Mouse (Mus musculus): ENCODE results near the gene Foxp2. TPM values are rescaled to one million over a fixed set of nuclear protein-coding genes. Genes with fewer than 3 reads are reported as not detected.

Gene Foxp2
- polyA plus RNA-seq, 1 experiment from 2014 or later, result 14.8 TPM

DNA sequence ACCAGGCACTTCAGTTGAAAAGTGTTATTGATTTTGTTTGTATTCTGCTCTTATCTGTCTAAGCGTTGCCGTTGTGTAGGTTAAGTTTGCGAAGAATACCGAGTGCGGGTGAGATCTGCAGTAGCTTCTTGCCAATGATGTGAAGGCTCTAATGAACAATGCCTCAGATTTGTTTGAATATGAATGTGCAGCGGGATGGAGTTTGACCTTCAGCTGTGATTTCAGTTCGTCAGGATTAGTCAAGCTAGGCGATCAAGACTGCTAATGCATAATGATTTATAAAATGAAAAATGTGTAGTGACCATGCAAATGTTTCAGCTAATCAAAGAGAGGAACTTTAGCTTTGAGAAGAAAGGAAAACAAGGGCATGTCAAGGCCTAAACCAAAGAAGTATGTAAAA is 469.1 kb downstream of the Foxp2 start:
- 72% methylated on average over 8 of the region's 8 CpGs for WGBS (ENCODE audit: insufficient replicate concordance)
- H3K4me3 ChIP-seq (ENCODE audit: low read depth, low read length), result no peak overlapping the region
- no peaks in the 10 kb centered on the region for H3K27me3 ChIP-seq (ENCODE audit: control insufficient read depth, insufficient read depth, low read length)
- no peak overlapping the region for H3K9ac ChIP-seq (ENCODE audit: low read depth, low read length)
- H3K9me3 ChIP-seq (replicated peaks; ENCODE audit: control insufficient read depth, low read length), result no peaks in the 10 kb centered on the region
- H3K4me2 ChIP-seq, result no peak overlapping the region
- no peak for ATAC-seq (replicated peaks; ENCODE audit: insufficient number of reproducible peaks, low FRiP score, low TSS enrichment)
- H3K36me3 ChIP-seq (ENCODE audit: control insufficient read depth, insufficient read depth, low read length), result no peaks in the 10 kb centered on the region
- no peaks in the 10 kb centered on the region for H3K4me1 ChIP-seq (ENCODE audit: control insufficient read depth, insufficient read depth, low read length)
- H3K27ac ChIP-seq (ENCODE audit: low read depth, low read length), result no peak overlapping the region

DNA sequence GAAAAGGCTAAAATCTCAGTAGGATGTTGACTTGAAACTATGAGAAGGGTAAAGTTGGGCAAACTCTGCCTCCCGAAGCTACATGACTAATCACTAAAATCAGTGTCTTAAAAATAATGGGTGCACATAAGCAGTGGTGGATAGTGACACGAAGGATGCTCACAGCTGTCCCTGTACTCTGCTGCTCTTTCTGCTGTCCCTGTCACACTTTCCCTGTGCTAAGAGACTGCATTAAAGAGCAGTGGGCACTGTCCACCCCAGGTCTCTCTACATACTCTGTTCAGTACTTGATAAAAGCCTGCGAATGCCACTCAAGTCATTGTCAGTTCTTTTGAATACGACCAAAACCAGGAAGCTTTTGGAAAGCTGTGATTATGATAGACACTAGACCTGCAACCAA is 469.7 kb downstream of the Foxp2 start:
- Histone ChIP-seq H3K4me2 (no peak overlapping the region), H3K4me3 (ENCODE audit: low read depth, low read length) (no peak overlapping the region), H3K27me3 (ENCODE audit: control insufficient read depth, insufficient read depth, low read length) (no peaks in the 10 kb centered on the region), H3K9ac (ENCODE audit: low read depth, low read length) (no peak overlapping the region), H3K27ac (ENCODE audit: low read depth, low read length) (no peak overlapping the region), H3K4me1 (ENCODE audit: control insufficient read depth, insufficient read depth, low read length) (no peaks in the 10 kb centered on the region), H3K9me3 (replicated peaks; ENCODE audit: control insufficient read depth, low read length) (no peaks in the 10 kb centered on the region), H3K36me3 (ENCODE audit: control insufficient read depth, insufficient read depth, low read length) (no peaks in the 10 kb centered on the region)
- WGBS (ENCODE audit: insufficient replicate concordance), result 73% methylated on average over 4 of the region's 4 CpGs
- ATAC-seq (replicated peaks; ENCODE audit: insufficient number of reproducible peaks, low FRiP score, low TSS enrichment), result no peak

GRCm38 (mm10) chr6:15373621-15374020 is 472.5 kb downstream of the Foxp2 start:
- WGBS (ENCODE audit: insufficient replicate concordance), result 79% methylated on average over 3 of the region's 3 CpGs
- H3K9ac ChIP-seq (ENCODE audit: low read depth, low read length), result no peak overlapping the region

DNA sequence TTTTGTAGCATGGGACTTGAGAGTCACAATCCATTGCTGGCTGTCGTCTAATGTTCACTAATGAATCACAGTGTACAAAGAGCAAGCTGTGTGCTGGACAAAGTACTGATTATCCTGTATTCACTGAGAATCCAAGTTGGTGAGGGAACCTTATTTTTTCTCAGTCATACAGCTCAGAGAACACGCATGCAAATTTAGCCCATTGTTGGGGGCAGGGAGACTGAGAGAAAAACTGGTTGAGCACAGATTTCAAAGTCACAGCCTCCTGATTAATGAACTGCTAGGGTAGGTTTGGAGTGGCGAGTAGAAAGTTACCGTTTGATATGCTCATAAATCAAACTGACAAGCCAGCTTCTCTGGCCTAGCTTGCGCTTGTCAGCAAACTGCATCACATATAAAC is 477.1 kb downstream of the Foxp2 start:
- H3K4me2 ChIP-seq, result no peak overlapping the region
- no peaks in the 10 kb centered on the region for H3K9me3 ChIP-seq (replicated peaks; ENCODE audit: control insufficient read depth, low read length)
- WGBS (ENCODE audit: insufficient replicate concordance), result 55% methylated on average over 5 of the region's 5 CpGs
- no peaks in the 10 kb centered on the region for H3K4me1 ChIP-seq (ENCODE audit: control insufficient read depth, insufficient read depth, low read length)
- no peak overlapping the region for H3K9ac ChIP-seq (ENCODE audit: low read depth, low read length)
- no peak for ATAC-seq (replicated peaks; ENCODE audit: insufficient number of reproducible peaks, low FRiP score, low TSS enrichment)
- no peak overlapping the region for H3K27ac ChIP-seq (ENCODE audit: low read depth, low read length)
- H3K4me3 ChIP-seq (ENCODE audit: low read depth, low read length), result no peak overlapping the region
- H3K36me3 ChIP-seq (ENCODE audit: control insufficient read depth, insufficient read depth, low read length), result no peaks in the 10 kb centered on the region
- H3K27me3 ChIP-seq (ENCODE audit: control insufficient read depth, insufficient read depth, low read length), result no peaks in the 10 kb centered on the region

More at GRCm38 (mm10) chr6:15373621-15374020, 472.5 kb downstream of the Foxp2 start:
- Histone ChIP-seq H3K27ac (ENCODE audit: low read depth, low read length) (no peak overlapping the region), H3K36me3 (ENCODE audit: control insufficient read depth, insufficient read depth, low read length) (no peaks in the 10 kb centered on the region), H3K4me2 (no peak overlapping the region), H3K27me3 (ENCODE audit: control insufficient read depth, insufficient read depth, low read length) (no peaks in the 10 kb centered on the region), H3K9me3 (replicated peaks; ENCODE audit: control insufficient read depth, low read length) (no peaks in the 10 kb centered on the region), H3K4me3 (ENCODE audit: low read depth, low read length) (no peak overlapping the region), H3K4me1 (ENCODE audit: control insufficient read depth, insufficient read depth, low read length) (no peaks in the 10 kb centered on the region)
- ATAC-seq (replicated peaks; ENCODE audit: insufficient number of reproducible peaks, low FRiP score, low TSS enrichment), result no peak

- Histone ChIP-seq H3K9ac (ENCODE audit: low read depth, low read length) (no peak overlapping the region), H3K9me3 (replicated peaks; ENCODE audit: control insufficient read depth, low read length) (no peaks in the 10 kb centered on the region), H3K27ac (ENCODE audit: low read depth, low read length) (no peak overlapping the region), H3K4me1 (ENCODE audit: control insufficient read depth, insufficient read depth, low read length) (no peaks in the 10 kb centered on the region), H3K27me3 (ENCODE audit: control insufficient read depth, insufficient read depth, low read length) (no peaks in the 10 kb centered on the region), H3K4me3 (ENCODE audit: low read depth, low read length) (no peak overlapping the region), H3K36me3 (ENCODE audit: control insufficient read depth, insufficient read depth, low read length) (no peaks in the 10 kb centered on the region), H3K4me2 (no peak overlapping the region)
- ATAC-seq (replicated peaks; ENCODE audit: insufficient number of reproducible peaks, low FRiP score, low TSS enrichment), result no peak
- WGBS (ENCODE audit: insufficient replicate concordance), result 76% methylated on average over 6 of the region's 6 CpGs
These were observed 495.3 kb downstream of the Foxp2 start for GRCm38 (mm10) chr6:15396462-15396861.

DNA sequence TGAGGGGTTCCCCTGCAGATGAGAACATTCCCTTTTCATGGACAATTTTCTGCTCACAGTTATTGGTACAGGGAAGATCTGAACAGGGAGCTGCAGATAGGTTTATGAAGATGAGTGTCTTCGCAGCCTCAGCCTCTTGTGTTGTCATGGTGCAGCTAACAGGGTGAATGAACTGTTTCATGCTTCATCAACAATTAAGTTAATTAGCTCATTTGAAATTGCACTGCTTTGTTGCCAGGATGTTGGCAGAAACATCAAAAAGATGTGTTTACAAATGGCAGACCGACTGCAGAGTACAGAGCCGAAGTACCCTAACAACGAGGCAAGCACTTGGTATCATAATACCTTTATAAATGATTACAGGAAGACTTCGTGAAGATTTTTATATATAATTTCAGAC is 496.3 kb downstream of the Foxp2 start:
- Histone ChIP-seq H3K27me3 (ENCODE audit: control insufficient read depth, insufficient read depth, low read length) (no peaks in the 10 kb centered on the region), H3K4me3 (ENCODE audit: low read depth, low read length) (no peak overlapping the region), H3K4me2 (no peak overlapping the region), H3K36me3 (ENCODE audit: control insufficient read depth, insufficient read depth, low read length) (no peaks in the 10 kb centered on the region), H3K9me3 (replicated peaks; ENCODE audit: control insufficient read depth, low read length) (no peaks in the 10 kb centered on the region), H3K27ac (ENCODE audit: low read depth, low read length) (no peak overlapping the region), H3K4me1 (ENCODE audit: control insufficient read depth, insufficient read depth, low read length) (no peaks in the 10 kb centered on the region), H3K9ac (ENCODE audit: low read depth, low read length) (no peak overlapping the region)
- WGBS (ENCODE audit: insufficient replicate concordance), result 80% methylated on average over 5 of the region's 5 CpGs
- no peak for ATAC-seq (replicated peaks; ENCODE audit: insufficient number of reproducible peaks, low FRiP score, low TSS enrichment)

DNA sequence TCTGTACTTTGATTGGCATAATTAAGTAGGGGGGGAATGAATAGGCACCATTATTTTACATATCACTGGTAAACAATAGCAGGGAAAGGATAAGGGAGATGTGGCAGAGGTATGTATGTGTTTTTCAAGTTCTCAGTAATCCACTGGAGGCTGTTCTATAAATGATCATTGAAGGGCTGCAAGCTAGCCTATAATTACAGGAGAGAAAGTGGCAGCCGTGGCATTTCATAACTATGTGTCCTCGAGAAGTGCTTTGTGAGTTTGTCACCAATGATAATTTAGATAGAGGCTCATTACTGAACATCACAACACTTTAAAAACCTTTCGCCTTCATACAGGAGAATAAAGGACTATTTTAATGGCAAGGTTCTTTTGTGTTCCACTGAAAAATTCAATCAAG is 500.0 kb downstream of the Foxp2 start:
- no peak for ATAC-seq (replicated peaks; ENCODE audit: insufficient number of reproducible peaks, low FRiP score, low TSS enrichment)
- no peak overlapping the region for H3K4me3 ChIP-seq (ENCODE audit: low read depth, low read length)
- H3K4me1 ChIP-seq (ENCODE audit: control insufficient read depth, insufficient read depth, low read length), result no peaks in the 10 kb centered on the region
- 76% methylated on average over 3 of the region's 3 CpGs for WGBS (ENCODE audit: insufficient replicate concordance)
- no peaks in the 10 kb centered on the region for H3K27me3 ChIP-seq (ENCODE audit: control insufficient read depth, insufficient read depth, low read length)
- no peaks in the 10 kb centered on the region for H3K9me3 ChIP-seq (replicated peaks; ENCODE audit: control insufficient read depth, low read length)
- H3K36me3 ChIP-seq (ENCODE audit: control insufficient read depth, insufficient read depth, low read length), result no peaks in the 10 kb centered on the region
- no peak overlapping the region for H3K27ac ChIP-seq (ENCODE audit: low read depth, low read length)
- H3K4me2 ChIP-seq, result no peak overlapping the region
- H3K9ac ChIP-seq (ENCODE audit: low read depth, low read length), result no peak overlapping the region

- WGBS (ENCODE audit: insufficient replicate concordance), result 63% methylated on average over 4 of the region's 4 CpGs
- H3K4me3 ChIP-seq (ENCODE audit: low read depth, low read length), result no peak overlapping the region
- H3K9me3 ChIP-seq (replicated peaks; ENCODE audit: control insufficient read depth, low read length), result no peaks in the 10 kb centered on the region
- H3K4me1 ChIP-seq (ENCODE audit: control insufficient read depth, insufficient read depth, low read length), result no peaks in the 10 kb centered on the region
- ATAC-seq (replicated peaks; ENCODE audit: insufficient number of reproducible peaks, low FRiP score, low TSS enrichment), result no peak
- H3K4me2 ChIP-seq, result no peak overlapping the region
- no peaks in the 10 kb centered on the region for H3K36me3 ChIP-seq (ENCODE audit: control insufficient read depth, insufficient read depth, low read length)
- no peaks in the 10 kb centered on the region for H3K27me3 ChIP-seq (ENCODE audit: control insufficient read depth, insufficient read depth, low read length)
- H3K27ac ChIP-seq (ENCODE audit: low read depth, low read length), result no peak overlapping the region
- H3K9ac ChIP-seq (ENCODE audit: low read depth, low read length), result no peak overlapping the region
These were observed 500.9 kb downstream of the Foxp2 start for GRCm38 (mm10) chr6:15402026-15402425.

DNA sequence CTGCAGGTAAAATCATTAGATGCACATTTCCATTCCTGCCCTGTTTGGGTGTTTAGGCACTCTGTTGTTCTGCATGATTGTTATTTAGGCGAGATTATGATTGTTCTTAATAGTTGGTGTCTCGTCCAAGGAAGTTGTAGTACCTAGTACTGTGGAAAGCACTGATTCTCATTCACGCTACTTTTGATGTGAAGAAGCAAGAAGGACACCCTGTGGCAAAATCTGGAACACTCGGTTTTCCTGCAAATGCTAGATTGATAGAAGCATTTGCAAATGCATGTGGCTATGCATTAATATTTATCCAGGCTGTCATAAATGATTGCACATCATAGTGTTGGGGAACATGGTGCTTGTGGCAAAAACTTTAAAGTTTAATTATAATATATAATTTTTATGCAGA is 514.0 kb downstream of the Foxp2 start:
- ATAC-seq (replicated peaks; ENCODE audit: insufficient number of reproducible peaks, low FRiP score, low TSS enrichment), result no peak
- no peaks in the 10 kb centered on the region for H3K36me3 ChIP-seq (ENCODE audit: control insufficient read depth, insufficient read depth, low read length)
- peaks cover 12% of the 10 kb centered on the region; the same call in 1 of the 2 replicates for H3K4me1 ChIP-seq (ENCODE audit: control insufficient read depth, insufficient read depth, low read length)
- WGBS (ENCODE audit: insufficient replicate concordance), result 46% methylated on average over 4 of the region's 4 CpGs
- no peaks in the 10 kb centered on the region for H3K27me3 ChIP-seq (ENCODE audit: control insufficient read depth, insufficient read depth, low read length)
- H3K4me2 ChIP-seq, result no peak overlapping the region
- H3K9me3 ChIP-seq (replicated peaks; ENCODE audit: control insufficient read depth, low read length), result no peaks in the 10 kb centered on the region
- no peak overlapping the region for H3K9ac ChIP-seq (ENCODE audit: low read depth, low read length)
- H3K27ac ChIP-seq (ENCODE audit: low read depth, low read length), result no peak overlapping the region
- H3K4me3 ChIP-seq (ENCODE audit: low read depth, low read length), result no peak overlapping the region

All from heart, embryonic 11.5 days (tissue).